ENCODE assay signal across 8 mouse cellular contexts in the genomic region with DNA sequence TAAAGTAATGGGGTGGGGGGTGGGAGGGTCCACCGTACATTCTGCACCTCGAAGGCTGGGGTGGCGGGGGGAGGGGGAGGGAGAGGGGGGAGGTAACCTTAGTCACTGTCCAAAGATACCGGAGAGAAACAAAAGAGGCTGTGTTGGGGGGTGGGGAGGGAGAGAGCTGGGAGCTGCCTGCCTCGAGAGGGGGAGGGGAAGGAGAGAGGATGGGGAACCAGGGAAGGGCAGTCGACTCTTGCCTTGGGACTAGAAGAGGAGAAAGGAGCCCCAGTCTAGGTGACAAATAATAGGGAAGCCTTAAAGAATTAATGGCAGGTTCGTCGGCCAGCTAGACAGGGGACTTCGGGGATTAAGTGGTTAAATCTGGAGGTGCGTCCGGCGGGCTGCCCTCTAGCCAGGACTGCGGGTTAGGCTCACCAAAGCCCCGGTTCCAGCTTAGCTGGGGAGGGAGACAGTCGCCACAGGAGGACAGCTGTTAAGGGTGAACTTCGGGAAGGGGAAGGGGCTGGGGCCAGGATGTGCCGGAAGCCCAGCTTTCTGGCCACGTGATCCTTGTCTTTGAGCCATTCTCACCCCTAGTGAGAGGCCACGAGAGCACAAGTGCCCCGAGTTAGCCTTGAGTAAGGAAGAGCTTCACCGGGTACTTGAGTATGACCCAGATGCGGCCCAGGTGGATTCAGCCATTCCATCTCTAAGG. TPM values are rescaled to one million over a fixed set of nuclear protein-coding genes. Genes with fewer than 3 reads are reported as not detected.
DNase-seq lines count a peak whose midpoint lies in the region; ATAC-seq lines count a peak whose summit lies in the region.

No protein-coding gene starts in this region.

- H3K9ac ChIP-seq in hindbrain, embryonic 14.5 days, result peak overlapping the region; percentile 40; the same call in 1 of the 2 replicates
- H3K9ac ChIP-seq in midbrain, embryonic 15.5 days, result no peak overlapping the region

- no peaks in the 10 kb centered on the region for H3K36me3 ChIP-seq in heart, embryonic 10.5 days
- no peaks in the 10 kb centered on the region for H3K36me3 ChIP-seq in hindbrain, embryonic 14.5 days (replicated peaks; ENCODE audit: control insufficient read depth, insufficient read depth)
- H3K36me3 ChIP-seq in midbrain, embryonic 15.5 days (replicated peaks), result no peaks in the 10 kb centered on the region

- H3K4me3 ChIP-seq in heart, embryonic 10.5 days, result peak overlapping the region; percentile 54
- H3K4me3 ChIP-seq in hindbrain, embryonic 14.5 days (replicated peaks; ENCODE audit: low read length), result peak overlapping the region; percentile 22
- H3K4me3 ChIP-seq in midbrain, embryonic 15.5 days, result peak overlapping the region; percentile 25

- ATAC-seq in hindbrain, embryonic 14.5 days (ENCODE audit: low FRiP score), result no peak
- ATAC-seq in midbrain, embryonic 15.5 days (replicated peaks), result no peak

- peaks cover 35% of the 10 kb centered on the region for H3K4me1 ChIP-seq in heart, embryonic 10.5 days
- H3K4me1 ChIP-seq in hindbrain, embryonic 14.5 days (replicated peaks; ENCODE audit: control insufficient read depth, insufficient read depth, low read length), result peaks cover 6% of the 10 kb centered on the region; the same call in 1 of the 2 replicates
- peaks cover 22% of the 10 kb centered on the region for H3K4me1 ChIP-seq in midbrain, embryonic 15.5 days

- H3K9me3 ChIP-seq in heart, embryonic 10.5 days, result no peaks in the 10 kb centered on the region
- 0 out of 2 replicates have a peak, but pooled peaks cover 4% of the 10 kb centered on the region for H3K9me3 ChIP-seq in hindbrain, embryonic 14.5 days (ENCODE audit: control insufficient read depth, low read length)
- no peaks in the 10 kb centered on the region for H3K9me3 ChIP-seq in midbrain, embryonic 15.5 days

- no peak for DNase-seq in heart, embryonic 10.5 days (ENCODE audit: low spot score)
- DNase-seq in heart, adult 11 months, result no peak
- DNase-seq in embryo, embryonic 10.5 days (ENCODE audit: low spot score), result peak; percentile 69
- no peak for DNase-seq in hindbrain, embryonic 14.5 days (ENCODE audit: low spot score)
- DNase-seq in cerebellum, adult 11-12 months, result no peak
- DNase-seq in thymus, postnatal 36 days, result no peak
- DNase-seq in cerebellum, postnatal 36 days, result no peak

- peak overlapping the region; percentile 53 for H3K4me2 ChIP-seq in hindbrain, embryonic 14.5 days (replicated peaks)
- peak overlapping the region; percentile 48 for H3K4me2 ChIP-seq in midbrain, embryonic 15.5 days

- peak overlapping the region; percentile 49; the same call in 1 of the 2 replicates for H3K27ac ChIP-seq in heart, embryonic 10.5 days
- no peak overlapping the region for H3K27ac ChIP-seq in hindbrain, embryonic 14.5 days
- no peak overlapping the region for H3K27ac ChIP-seq in midbrain, embryonic 15.5 days

- WGBS in heart, embryonic 10.5 days, result 0% methylated on average over 22 of the region's 22 CpGs
- under 1% methylated on average over 22 of the region's 22 CpGs for WGBS in hindbrain, embryonic 14.5 days
- under 1% methylated on average over 22 of the region's 22 CpGs for WGBS in midbrain, embryonic 15.5 days

- H3K27me3 ChIP-seq in heart, embryonic 10.5 days (ENCODE audit: insufficient read depth, poor library complexity, severe bottlenecking), result peaks cover 70% of the 10 kb centered on the region
- H3K27me3 ChIP-seq in hindbrain, embryonic 14.5 days (ENCODE audit: control insufficient read depth, insufficient read depth, low read length), result peaks cover 49% of the 10 kb centered on the region
- peaks cover 46% of the 10 kb centered on the region for H3K27me3 ChIP-seq in midbrain, embryonic 15.5 days (replicated peaks)

RNA-seq across cellular contexts. Expression of a gene that starts 10.0 kb away (rescaled TPM):
- polyA plus RNA-seq in heart, embryonic 10.5 days (2016; fragmentation: Nextera tagmentation; extraction: Ambion mirVana), result not detected in 2 replicates
- 3.4 and 4.3 TPM in 2 replicates for polyA plus RNA-seq in hindbrain, embryonic 14.5 days (2014; fragmentation: Nextera tagmentation; extraction: Ambion mirVana)
- 3.9 and 4.5 TPM in 2 replicates for polyA plus RNA-seq in midbrain, embryonic 15.5 days (2015; fragmentation: Nextera tagmentation; extraction: Ambion mirVana)

RNA-seq across cellular contexts. Expression of a gene that starts 19.2 kb away (rescaled TPM):
- polyA plus RNA-seq in heart, embryonic 10.5 days (2016; fragmentation: Nextera tagmentation; extraction: Ambion mirVana), result 29.4 and 31.2 TPM in 2 replicates
- polyA plus RNA-seq in hindbrain, embryonic 14.5 days (2014; fragmentation: Nextera tagmentation; extraction: Ambion mirVana), result 21.0 TPM in 2 replicates
- polyA plus RNA-seq in midbrain, embryonic 15.5 days (2015; fragmentation: Nextera tagmentation; extraction: Ambion mirVana), result 20.0 and 22.3 TPM in 2 replicates
